8 mouse cellular contexts compared by ENCODE assay signal in genomic region chr6:115538645-115539429, GRCm38 (mm10). TPM values are rescaled to one million over a fixed set of nuclear protein-coding genes. Genes with fewer than 3 reads are reported as not detected.
DNase-seq lines count a peak whose midpoint lies in the region; ATAC-seq lines count a peak whose summit lies in the region.

No protein-coding gene starts in this region.

- peak overlapping the region; percentile 65 for H3K4me2 ChIP-seq in heart, embryonic 14.5 days (ENCODE audit: low read length)
- peak overlapping the region; percentile 54 for H3K4me2 ChIP-seq in liver, embryonic 11.5 days
- H3K4me2 ChIP-seq in stomach, embryonic 14.5 days (replicated peaks; ENCODE audit: low read depth, low read length), result peak overlapping the region; percentile 36

- peak overlapping the region; percentile 28 to 34 for H3K4me3 ChIP-seq in heart, embryonic 14.5 days (ENCODE audit: control insufficient read depth in 1 of 2, insufficient read depth in 1 of 2, low read depth in 1 of 2, low read length in 2 of 2)
- no peak overlapping the region for H3K4me3 ChIP-seq in liver, embryonic 11.5 days (ENCODE audit: low read depth, low read length)
- peak overlapping the region; percentile 16; the same call in 1 of the 2 replicates for H3K4me3 ChIP-seq in stomach, embryonic 14.5 days (ENCODE audit: low read depth, low read length)

- H3K36me3 ChIP-seq in heart, embryonic 14.5 days (ENCODE audit: control insufficient read depth, insufficient read depth, low read length), result no peaks in the 10 kb centered on the region
- H3K36me3 ChIP-seq in liver, embryonic 11.5 days (ENCODE audit: control insufficient read depth, insufficient read depth, low read length), result no peaks in the 10 kb centered on the region
- H3K36me3 ChIP-seq in stomach, embryonic 14.5 days (ENCODE audit: control insufficient read depth, insufficient read depth, low read length), result no peaks in the 10 kb centered on the region

- 0 out of 2 replicates have a peak, but pooled peaks cover 3% of the 10 kb centered on the region for H3K27me3 ChIP-seq in heart, embryonic 14.5 days (ENCODE audit: control insufficient read depth, insufficient read depth, low read length)
- no peaks in the 10 kb centered on the region for H3K27me3 ChIP-seq in liver, embryonic 11.5 days (replicated peaks; ENCODE audit: control insufficient read depth, insufficient read depth, low read length)
- no peaks in the 10 kb centered on the region for H3K27me3 ChIP-seq in stomach, embryonic 14.5 days (ENCODE audit: control insufficient read depth, insufficient read depth, low read length)

- ATAC-seq in erythroid progenitor cell, adult 5-6 weeks (replicated peaks; ENCODE audit: low FRiP score, poor library complexity, severe bottlenecking), result peak; percentile 79
- 0 out of 2 replicates have a peak, but pooled peaks have one; percentile 52 for ATAC-seq in heart, embryonic 14.5 days (ENCODE audit: insufficient number of reproducible peaks, insufficient read depth, low FRiP score, low read depth)
- peak; percentile 73 for ATAC-seq in liver, embryonic 11.5 days (replicated peaks; ENCODE audit: low FRiP score)
- ATAC-seq in stomach, embryonic 14.5 days (ENCODE audit: insufficient number of reproducible peaks, insufficient read depth, low FRiP score, low read depth), result peak; percentile 90

- peak overlapping the region; percentile 70 for H3K9ac ChIP-seq in heart, embryonic 14.5 days (ENCODE audit: low read length)
- H3K9ac ChIP-seq in liver, embryonic 11.5 days (ENCODE audit: low read depth, low read length), result 0 out of 2 replicates have a peak overlapping the region, but pooled peaks have one; percentile 42
- H3K9ac ChIP-seq in stomach, embryonic 14.5 days (replicated peaks; ENCODE audit: low read depth, low read length), result no peak overlapping the region; the same call in 1 of the 2 replicates

- no peak overlapping the region for H3K27ac ChIP-seq in heart, embryonic 14.5 days (replicated peaks in 1 of 2; ENCODE audit: control insufficient read depth in 1 of 2, insufficient read depth in 1 of 2, low read depth in 2 of 2, low read length in 2 of 2)
- no peak overlapping the region for H3K27ac ChIP-seq in liver, embryonic 11.5 days (ENCODE audit: low read depth, low read length)
- H3K27ac ChIP-seq in stomach, embryonic 14.5 days (ENCODE audit: low read length), result no peak overlapping the region; the same call in 1 of the 2 replicates

- peak; percentile 75 for DNase-seq in CD4-positive helper T cell, adult 2 months (ENCODE audit: low read depth, low spot score)
- DNase-seq in brain, embryonic 18.5 days (ENCODE audit: low read depth, low spot score), result peak; percentile 55
- DNase-seq in kidney, postnatal 10 days, result peak; percentile 84
- peak; percentile 75 for DNase-seq in liver, embryonic 11.5 days (ENCODE audit: low spot score)
- peak; percentile 59 to 76 for DNase-seq in natural killer cell, adult 2 months (ENCODE audit: low spot score in 2 of 2)

- 17% methylated on average over 26 of the region's 26 CpGs for WGBS in heart, embryonic 14.5 days
- WGBS in liver, embryonic 11.5 days, result 16% methylated on average over 26 of the region's 26 CpGs
- WGBS in stomach, embryonic 14.5 days, result 18% methylated on average over 26 of the region's 26 CpGs

- peaks cover 4 to 11% of the 10 kb centered on the region in 2 experiments for H3K4me1 ChIP-seq in heart, embryonic 14.5 days (ENCODE audit: control insufficient read depth in 2 of 2, insufficient read depth in 2 of 2, low read length in 2 of 2)
- peaks cover 10% of the 10 kb centered on the region for H3K4me1 ChIP-seq in liver, embryonic 11.5 days (replicated peaks; ENCODE audit: control insufficient read depth, insufficient read depth, low read length)
- 0 out of 2 replicates have a peak, but pooled peaks cover 2% of the 10 kb centered on the region for H3K4me1 ChIP-seq in stomach, embryonic 14.5 days (ENCODE audit: control insufficient read depth, insufficient read depth, low read length)

- H3K9me3 ChIP-seq in heart, embryonic 14.5 days (ENCODE audit: control insufficient read depth, low read length), result no peaks in the 10 kb centered on the region
- no peaks in the 10 kb centered on the region for H3K9me3 ChIP-seq in liver, embryonic 11.5 days (ENCODE audit: control insufficient read depth, low read length)
- H3K9me3 ChIP-seq in stomach, embryonic 14.5 days (ENCODE audit: control insufficient read depth, low read depth, low read length), result no peaks in the 10 kb centered on the region

RNA-seq across cellular contexts. Expression of gene Tsen2, which starts 5.6 kb away (rescaled TPM):
- 2.1 TPM in 1 of 2 replicates, not detected in the other for total RNA-seq in erythroid progenitor cell, adult 5-6 weeks (2015; ENCODE audit: low replicate concordance)
- total RNA-seq in erythroid progenitor cell, adult 5-6 weeks (2017; ENCODE audit: low replicate concordance), result 1.7 and 6.5 TPM in 2 replicates
- 16.6 and 20.1 TPM in 2 replicates for polyA plus RNA-seq in heart, embryonic 14.5 days (2014; fragmentation: Nextera tagmentation; extraction: Ambion mirVana)
- polyA plus RNA-seq in liver, embryonic 11.5 days (2014; fragmentation: Nextera tagmentation; extraction: Ambion mirVana), result 33.1 and 36.8 TPM in 2 replicates
- polyA plus RNA-seq in stomach, embryonic 14.5 days (2014; fragmentation: Nextera tagmentation; extraction: Ambion mirVana), result 27.7 and 31.7 TPM in 2 replicates

RNA-seq across cellular contexts. Expression of gene Mkrn2os, which starts 53.5 kb away (rescaled TPM):
- not detected in 2 replicates for total RNA-seq in erythroid progenitor cell, adult 5-6 weeks (2015; ENCODE audit: low replicate concordance)
- total RNA-seq in erythroid progenitor cell, adult 5-6 weeks (2017; ENCODE audit: low replicate concordance), result not detected in 2 replicates
- 0.42 TPM in 1 of 2 replicates, not detected in the other for polyA plus RNA-seq in heart, embryonic 14.5 days (2014; fragmentation: Nextera tagmentation; extraction: Ambion mirVana)
- 5.6 and 6.3 TPM in 2 replicates for polyA plus RNA-seq in liver, embryonic 11.5 days (2014; fragmentation: Nextera tagmentation; extraction: Ambion mirVana)
- 7.0 and 7.9 TPM in 2 replicates for polyA plus RNA-seq in stomach, embryonic 14.5 days (2014; fragmentation: Nextera tagmentation; extraction: Ambion mirVana)
